Mouse (Mus musculus) spleen, postnatal 4 days (tissue): ENCODE data around the gene Mpv17l.
A peak's percentile ranks its signal among the peaks of the same experiment; 100 is the strongest.
"Not testable (repeated sequence)": the region's sequence is repeated elsewhere in the genome, so short reads cannot be mapped to it uniquely, and the experiment has no call there.

Experiments used
- DNase-seq, 2 experiments: peaks; one replicate each; pipeline ENCODE4 v3.0.0; 2022; ENCODE audit warnings: low spot score in 2 of 2

The Mpv17l gene

GRCm38 (mm10) chr16:13902888-13903483 lies at the start of gene Mpv17l, which contains the start of gene Pdxdc1:
Mpv17l (plus strand) TSS chr16:13903161.
Pdxdc1 (minus strand) TSS chr16:13903131.
- peak; percentile 98 for DNase-seq

- no peak for DNase-seq
These were observed 49.1 kb upstream of the Mpv17l start for GRCm38 (mm10) chr16:13853886-13854285.

- DNase-seq: no peak
These were observed 36.9 kb upstream of the Mpv17l start for GRCm38 (mm10) chr16:13866076-13866475.

GRCm38 (mm10) chr16:13866616-13867015 lies 36.3 kb upstream of the Mpv17l start:
- DNase-seq: no peak

- DNase-seq: peak; percentile 18 to 63
These were observed 35.6 kb upstream of the Mpv17l start for GRCm38 (mm10) chr16:13867406-13867805.

- peak; percentile 14 to 64 for DNase-seq
These were observed 34.9 kb upstream of the Mpv17l start for GRCm38 (mm10) chr16:13867910-13868514.

GRCm38 (mm10) chr16:13875483-13875882 lies 27.5 kb upstream of the Mpv17l start:
- no peak for DNase-seq

- no peak for DNase-seq
These were observed 19.7 kb upstream of the Mpv17l start for GRCm38 (mm10) chr16:13883094-13883774.

- no peak for DNase-seq
These were observed 12.5 kb upstream of the Mpv17l start for GRCm38 (mm10) chr16:13890449-13890848.

GRCm38 (mm10) chr16:13892850-13893249 lies 10.1 kb upstream of the Mpv17l start:
- no peak for DNase-seq

- no peak for DNase-seq
These were observed 8.9 kb upstream of the Mpv17l start for GRCm38 (mm10) chr16:13894097-13894496.

- DNase-seq: no peak
These were observed 7.2 kb upstream of the Mpv17l start for GRCm38 (mm10) chr16:13895740-13896139.

- no peak for DNase-seq
These were observed 6.6 kb upstream of the Mpv17l start for GRCm38 (mm10) chr16:13896357-13896756.

GRCm38 (mm10) chr16:13898981-13899380 lies 4.0 kb upstream of the Mpv17l start:
- DNase-seq: no peak

GRCm38 (mm10) chr16:13902397-13902831 lies 547 bp upstream of the Mpv17l start:
- DNase-seq: no peak

GRCm38 (mm10) chr16:13903488-13903887 lies 527 bp downstream of the Mpv17l start:
- DNase-seq: peak in 1 of 2 experiments; percentile 59

GRCm38 (mm10) chr16:13907297-13907696 lies 4.3 kb downstream of the Mpv17l start:
- no peak for DNase-seq

- no peak for DNase-seq
These were observed 17.1 kb downstream of the Mpv17l start for GRCm38 (mm10) chr16:13920093-13920492.

GRCm38 (mm10) chr16:13921063-13921462 lies 18.1 kb downstream of the Mpv17l start:
- no peak for DNase-seq

- no peak for DNase-seq
These were observed 18.8 kb downstream of the Mpv17l start for GRCm38 (mm10) chr16:13921781-13922180.

- not testable (repeated sequence) for DNase-seq
These were observed 19.5 kb downstream of the Mpv17l start for GRCm38 (mm10) chr16:13922499-13922898.

- DNase-seq: not testable (repeated sequence)
These were observed 20.0 kb downstream of the Mpv17l start for GRCm38 (mm10) chr16:13922966-13923365.
